Mouse (Mus musculus) stomach, postnatal 0 days (tissue): ENCODE measurements around the gene Cage1. TPM values are rescaled to one million over a fixed set of nuclear protein-coding genes. Genes with fewer than 3 reads are reported as not detected.

Experiments
- ATAC-seq: fragments of 200-750 bp; cut with Nextera tagmentation; 2 replicates; pipeline ENCODE4 v1.8.0; 2017; ENCODE audit not compliant: low FRiP score, low TSS enrichment
- DNase-seq: peaks from one replicate; pipeline ENCODE4 v3.0.0-alpha.2; 2016; ENCODE audit warnings: low spot score
- H3K27ac ChIP-seq: fragments of 300-500 bp; sonication (generic); replicated peaks from 2 replicates; pipeline ENCODE4 v1.5.1; 2014; ENCODE audit warnings: mild to moderate bottlenecking, control low read depth
- H3K27me3 ChIP-seq: fragments of 300-500 bp; sonication (generic); 2 replicates; pipeline ENCODE4 v1.6.1; 2014; ENCODE audit warnings: low read length; ENCODE audit not compliant: control insufficient read depth, insufficient read depth
- H3K36me3 ChIP-seq: fragments of 300-500 bp; sonication (generic); 2 replicates; pipeline ENCODE4 v1.6.1; 2014; ENCODE audit warnings: low read length, mixed read lengths; ENCODE audit not compliant: control insufficient read depth, insufficient read depth
- H3K4me1 ChIP-seq: fragments of 300-500 bp; sonication (generic); replicated peaks from 2 replicates; pipeline ENCODE4 v1.6.1; 2014; ENCODE audit warnings: antibody characterized with exemption; ENCODE audit not compliant: control insufficient read depth, insufficient read depth
- H3K4me2 ChIP-seq: fragments of 300-500 bp; sonication (generic); replicated peaks from 2 replicates; pipeline ENCODE4 v1.6.1; 2014; ENCODE audit warnings: low read depth, mild to moderate bottlenecking, control low read depth, moderate library complexity
- H3K4me3 ChIP-seq: fragments of 300-500 bp; sonication (generic); 2 replicates; pipeline ENCODE4 v1.5.1; 2014; ENCODE audit warnings: low read depth, low read length, control low read depth
- H3K9ac ChIP-seq: fragments of 300-500 bp; sonication (generic); 2 replicates; pipeline ENCODE4 v1.6.1; 2014; ENCODE audit warnings: mild to moderate bottlenecking, low read length, control low read depth, mixed read lengths
- H3K9me3 ChIP-seq: fragments of 300-500 bp; sonication (generic); 2 replicates; pipeline ENCODE4 v1.6.1; 2016; ENCODE audit warnings: low read length; ENCODE audit not compliant: control insufficient read depth
- CTCF ChIP-seq: IDR thresholded peaks from 2 replicates; pipeline ENCODE4 v1.5.1; 2016; ENCODE audit warnings: antibody characterized with exemption, low read depth, mild to moderate bottlenecking, moderate library complexity
- EP300 ChIP-seq: optimal IDR thresholded peaks from 2 replicates; pipeline ENCODE3; 2016; ENCODE audit warnings: antibody characterized with exemption
- WGBS: fragments of 180-500 bp; shearing (Covaris S2); extraction: QIAGEN DNeasy Blood & Tissue Kit; methylation state at CpG from one replicate; pipeline ENCODE4 v1.1.7; 2014; 5-methylcytosine and 5-hydroxymethylcytosine counted together
- polyA plus RNA-seq: library from polyadenylated mRNA; unstranded; fragments of >200 nt; fragmentation: Nextera tagmentation; extraction: Ambion mirVana; gene quantifications from 2 replicates; pipeline ENCODE4 v1.2.1, GENCODE M21; 2015

The Cage1 gene
- polyA plus RNA-seq, 1 experiment from 2014 or later = 0.86 TPM

DNA sequence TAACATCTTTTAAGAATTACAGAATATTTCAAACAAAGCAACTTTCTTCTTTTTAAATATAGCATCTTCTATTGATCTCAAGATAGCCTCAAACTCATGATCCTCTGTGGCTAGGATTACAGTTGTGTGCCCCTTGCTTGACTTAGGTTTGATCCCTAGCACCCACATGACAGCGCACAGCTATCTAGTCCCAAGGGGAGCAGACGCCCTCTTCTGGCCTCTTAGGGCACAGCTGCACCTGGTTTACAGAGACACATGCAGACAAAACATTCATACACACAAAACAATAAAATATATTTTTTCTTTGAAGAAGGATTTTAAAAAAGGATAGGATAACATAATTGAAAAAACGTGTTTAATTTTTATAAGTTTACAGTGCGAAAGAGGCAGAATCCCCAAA is 11.0 kb downstream of the Cage1 start:
- no peak overlapping the region for H3K9ac ChIP-seq
- no peaks in the 10 kb centered on the region for H3K4me1 ChIP-seq
- H3K27me3 ChIP-seq = no peaks in the 10 kb centered on the region
- no peaks in the 10 kb centered on the region for H3K36me3 ChIP-seq
- H3K4me3 ChIP-seq = no peak overlapping the region
- no peak for ATAC-seq
- H3K4me2 ChIP-seq = no peak overlapping the region
- H3K9me3 ChIP-seq = no peaks in the 10 kb centered on the region
- WGBS = 45% methylated on average over 4 of the region's 4 CpGs
- no peak for DNase-seq
- peak; percentile 42 for TF ChIP-seq CTCF
- no peak for TF ChIP-seq EP300
- no peak overlapping the region for H3K27ac ChIP-seq

DNA sequence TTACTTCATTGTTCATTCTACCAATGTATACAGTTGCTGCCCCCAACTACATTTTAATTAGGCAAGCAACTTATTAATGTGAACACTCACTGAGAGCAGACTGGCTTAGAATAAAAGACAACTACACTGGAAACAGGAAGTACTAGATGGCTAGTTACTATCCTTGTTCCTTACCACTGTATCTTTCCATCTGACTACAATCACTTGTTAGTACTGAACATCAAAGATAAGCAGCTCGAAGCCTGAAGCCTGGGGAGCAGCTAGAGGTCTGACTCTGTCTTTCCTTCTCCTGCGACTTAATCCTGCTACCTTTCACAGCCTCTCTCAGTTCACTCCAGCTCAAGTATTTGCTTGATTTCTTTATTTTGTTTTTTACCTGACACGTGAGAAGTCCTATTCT is 18.1 kb downstream of the Cage1 start:
- ATAC-seq (no peak), DNase-seq (no peak)
- no peaks in the 10 kb centered on the region for H3K36me3 ChIP-seq
- H3K9me3 ChIP-seq = no peaks in the 10 kb centered on the region
- no peak overlapping the region for H3K4me2 ChIP-seq
- TF ChIP-seq CTCF = no peak
- TF ChIP-seq EP300 = no peak
- no peaks in the 10 kb centered on the region for H3K27me3 ChIP-seq
- no peak overlapping the region for H3K27ac ChIP-seq
- no peaks in the 10 kb centered on the region for H3K4me1 ChIP-seq
- H3K4me3 ChIP-seq = no peak overlapping the region
- 64% methylated on average over 3 of the region's 3 CpGs for WGBS
- no peak overlapping the region for H3K9ac ChIP-seq

DNA sequence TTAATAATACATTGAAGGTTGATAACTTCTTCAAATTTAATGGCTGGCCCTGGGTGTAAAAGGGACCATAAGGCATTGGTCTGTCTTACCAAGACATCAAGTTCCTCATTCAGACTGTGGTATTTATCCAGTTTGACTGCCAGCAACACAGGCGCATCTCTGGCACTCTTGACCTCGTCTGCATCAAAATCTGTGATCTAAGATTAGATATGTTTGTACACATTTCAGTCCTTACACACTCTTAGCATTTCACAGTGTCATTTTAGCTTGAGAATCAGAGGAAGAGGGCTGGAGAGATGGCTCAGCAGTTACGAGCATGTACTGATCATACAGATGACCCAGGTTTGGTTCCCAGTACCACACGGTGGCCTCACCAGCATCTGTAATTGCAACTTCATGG is 21.3 kb downstream of the Cage1 start:
- Histone ChIP-seq H3K36me3 (no peaks in the 10 kb centered on the region), H3K27ac (no peak overlapping the region), H3K4me1 (no peaks in the 10 kb centered on the region), H3K4me3 (no peak overlapping the region), H3K9me3 (no peaks in the 10 kb centered on the region), H3K9ac (no peak overlapping the region), H3K4me2 (no peak overlapping the region), H3K27me3 (no peaks in the 10 kb centered on the region)
- ATAC-seq (no peak), DNase-seq (no peak)
- WGBS = 89% methylated on average over 4 of the region's 4 CpGs
- TF ChIP-seq EP300 (no peak), CTCF (no peak)

DNA sequence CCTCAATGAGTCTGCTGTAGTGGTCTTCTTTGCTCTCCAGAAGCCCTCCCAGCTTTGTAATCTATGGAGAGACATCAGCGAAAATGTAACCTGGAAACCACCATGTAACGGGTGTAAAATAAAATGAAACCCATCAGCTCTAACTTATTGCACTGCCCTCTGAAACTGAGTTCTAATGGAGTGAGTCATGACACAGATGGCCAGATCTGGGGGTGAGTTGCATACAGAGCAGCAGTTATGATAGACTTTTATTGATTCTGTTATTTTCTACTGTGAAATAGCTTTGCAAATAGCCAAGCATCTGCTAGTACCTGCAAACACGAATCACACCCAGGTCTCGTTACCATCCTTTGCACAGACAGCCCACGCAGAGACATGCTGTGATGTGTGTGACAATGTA is 24.4 kb downstream of the Cage1 start:
- Histone ChIP-seq H3K4me3 (no peak overlapping the region), H3K27me3 (no peaks in the 10 kb centered on the region), H3K27ac (no peak overlapping the region), H3K4me1 (no peaks in the 10 kb centered on the region), H3K4me2 (no peak overlapping the region), H3K9me3 (no peaks in the 10 kb centered on the region), H3K36me3 (no peaks in the 10 kb centered on the region), H3K9ac (no peak overlapping the region)
- no peak for ATAC-seq
- no peak for TF ChIP-seq CTCF
- TF ChIP-seq EP300 = no peak
- 78% methylated on average over 5 of the region's 5 CpGs for WGBS
- no peak for DNase-seq

DNA sequence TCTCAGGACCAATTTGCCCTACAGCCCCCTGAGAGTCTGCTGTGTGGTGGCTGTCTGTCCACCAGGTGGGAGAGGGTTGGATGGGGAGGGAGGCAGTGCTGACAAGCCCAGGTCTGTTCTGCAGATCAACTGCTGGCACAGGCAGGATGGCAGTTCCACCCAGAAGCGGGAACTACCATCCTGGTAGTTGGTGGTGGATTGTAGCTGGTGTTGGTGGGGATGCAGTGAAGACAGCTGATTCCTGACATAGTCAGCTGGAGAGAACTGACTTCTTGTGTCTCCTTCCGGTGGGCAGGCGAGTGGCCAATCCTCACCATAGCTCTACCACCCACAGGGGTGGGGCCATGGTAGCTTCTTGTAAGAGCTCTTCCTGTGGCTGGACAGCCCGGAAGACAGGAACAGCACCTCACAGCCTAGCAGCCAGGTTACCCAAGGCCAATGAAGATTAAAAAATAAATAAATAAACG is 26.4 kb downstream of the Cage1 start:
- Histone ChIP-seq H3K27me3 (no peaks in the 10 kb centered on the region), H3K4me2 (no peak overlapping the region), H3K36me3 (no peaks in the 10 kb centered on the region), H3K4me3 (no peak overlapping the region), H3K9me3 (no peaks in the 10 kb centered on the region), H3K9ac (no peak overlapping the region), H3K4me1 (no peaks in the 10 kb centered on the region), H3K27ac (no peak overlapping the region)
- TF ChIP-seq EP300 (no peak), CTCF (no peak)
- DNase-seq (no peak), ATAC-seq (no peak)
- WGBS = 71% methylated on average over 5 of the region's 5 CpGs

DNA sequence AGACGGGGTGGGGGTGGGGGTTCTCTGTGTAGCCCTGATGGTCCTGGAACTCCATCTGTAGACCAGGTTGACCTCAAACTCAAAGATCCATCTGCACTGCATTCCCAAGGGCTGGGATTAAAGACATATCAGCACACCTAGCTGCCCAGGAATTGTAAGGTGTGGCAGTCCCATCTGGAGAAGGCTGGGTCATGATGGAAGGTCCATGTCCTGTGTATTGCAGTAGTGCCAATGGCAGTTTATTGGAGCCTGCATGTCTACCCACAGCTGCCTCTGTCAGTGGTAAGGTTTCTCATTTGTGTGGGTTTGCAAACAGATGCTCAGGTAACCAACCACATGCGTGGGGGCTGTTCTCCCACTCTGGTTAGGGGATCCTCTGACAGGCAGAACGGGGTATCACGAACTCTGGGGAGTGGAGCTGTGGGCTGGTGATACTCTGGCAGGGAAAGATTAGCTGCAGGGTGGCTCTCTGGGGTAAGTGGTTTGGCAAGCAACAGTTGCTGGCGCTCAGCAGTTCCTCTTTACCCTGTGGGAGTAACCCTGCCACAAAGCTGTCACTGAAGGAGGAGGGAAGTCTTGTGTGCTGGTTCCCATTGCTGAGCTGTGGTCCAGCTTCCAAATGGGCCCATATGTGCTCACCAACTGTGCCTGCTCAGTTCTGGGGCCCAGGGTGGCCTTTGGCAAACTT is 27.0 kb downstream of the Cage1 start:
- H3K27me3 ChIP-seq = no peaks in the 10 kb centered on the region
- ATAC-seq (no peak), DNase-seq (no peak)
- no peaks in the 10 kb centered on the region for H3K4me1 ChIP-seq
- no peak for TF ChIP-seq EP300
- TF ChIP-seq CTCF = no peak
- H3K9me3 ChIP-seq = no peaks in the 10 kb centered on the region
- no peak overlapping the region for H3K9ac ChIP-seq
- H3K4me3 ChIP-seq = no peak overlapping the region
- 94% methylated on average over 5 of the region's 5 CpGs for WGBS
- no peak overlapping the region for H3K27ac ChIP-seq
- no peaks in the 10 kb centered on the region for H3K36me3 ChIP-seq
- H3K4me2 ChIP-seq = no peak overlapping the region
